Mouse (Mus musculus): ENCODE measurements around the gene Aldh1a3.

Gene Aldh1a3

DNA sequence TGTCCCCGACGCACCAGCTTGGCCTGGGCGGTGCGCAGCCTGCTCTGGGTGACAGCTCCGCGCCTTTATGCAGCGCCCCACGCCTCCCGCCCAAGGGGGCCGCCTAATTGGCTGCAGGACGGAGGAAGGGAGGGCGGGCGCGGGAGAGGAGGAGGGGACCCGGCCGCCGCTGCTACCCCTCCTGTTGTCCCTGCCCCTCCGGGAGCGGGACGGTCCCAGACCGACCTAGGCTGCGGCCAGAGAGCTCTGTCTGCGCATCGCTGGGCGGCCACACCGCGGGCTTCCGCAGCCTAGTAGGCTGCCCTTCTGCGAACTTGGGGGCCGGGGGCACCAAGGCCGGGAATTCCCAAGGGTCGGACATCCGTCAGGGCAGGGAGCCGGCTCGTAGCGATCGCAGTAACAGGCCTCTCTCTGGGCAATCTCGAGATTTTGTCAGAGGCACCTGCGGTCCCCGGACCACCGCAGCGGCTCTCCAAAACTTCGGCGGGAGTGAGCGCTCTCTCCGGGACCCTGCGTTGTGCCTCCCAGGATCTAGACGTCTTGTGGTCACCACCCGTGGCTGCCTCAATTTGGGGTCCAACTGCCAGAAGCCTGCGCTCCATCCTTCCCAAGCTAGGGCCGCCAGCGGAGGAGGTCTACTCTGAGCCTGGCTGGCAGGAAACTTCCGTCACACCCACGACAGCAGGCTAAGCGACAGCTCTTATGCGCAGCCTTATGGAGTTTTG is at the start of gene Aldh1a3:
TSS of gene Aldh1a3 (minus strand) at position 81 of the 725 bp plus-strand sequence.
- peak; percentile 60 for DNase-seq (ENCODE audit: low spot score)

DNA sequence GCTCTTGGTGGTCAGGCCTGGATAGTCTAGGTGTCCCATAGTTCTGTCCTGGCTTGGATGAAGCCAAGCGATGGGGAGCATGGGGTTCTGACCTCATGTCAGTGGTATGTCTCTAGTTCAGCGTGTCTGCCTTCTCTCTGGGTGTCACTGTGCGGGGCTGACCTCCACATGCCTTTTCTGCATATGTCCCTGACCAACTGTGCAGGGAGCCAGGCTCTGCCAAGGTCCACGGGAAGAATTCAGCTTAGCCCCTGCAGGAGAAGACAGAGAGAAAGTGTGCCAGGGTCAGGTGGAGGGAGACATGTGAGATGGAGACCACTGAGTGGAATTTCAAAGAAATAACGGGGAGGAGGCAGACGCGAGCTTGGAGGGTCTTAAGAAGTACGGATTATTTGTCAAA is 49.0 kb upstream of the Aldh1a3 start:
- no peak for DNase-seq (ENCODE audit: low spot score)

DNA sequence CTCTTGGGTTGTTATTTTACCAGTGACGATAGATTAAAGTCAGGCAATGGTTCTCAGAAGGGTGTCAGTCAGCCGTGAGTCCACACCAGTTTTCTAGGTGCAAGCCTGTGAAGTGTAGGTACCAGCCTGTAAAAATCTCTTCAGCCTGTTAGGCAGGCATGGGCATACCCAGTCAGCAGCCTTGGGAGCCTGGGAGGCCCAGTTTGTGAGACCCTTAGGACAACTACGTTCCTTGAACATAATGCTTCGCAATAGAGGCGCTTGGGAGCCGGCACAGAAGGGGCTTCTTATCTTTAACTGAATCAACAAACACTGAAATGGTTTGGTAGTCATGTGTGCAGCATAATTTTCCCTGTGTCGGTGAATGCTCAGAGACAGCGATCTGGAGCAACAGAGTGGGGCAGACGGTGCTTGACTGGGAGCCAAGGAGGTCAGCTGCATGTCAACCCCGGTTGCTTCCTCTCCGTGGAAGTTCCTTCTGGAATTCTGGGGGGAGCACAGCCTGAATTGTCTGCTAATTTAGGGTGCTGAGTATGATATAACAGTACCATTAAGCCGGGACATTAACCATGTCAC is 44.4 kb upstream of the Aldh1a3 start:
- no peak for DNase-seq (ENCODE audit: low spot score)

DNA sequence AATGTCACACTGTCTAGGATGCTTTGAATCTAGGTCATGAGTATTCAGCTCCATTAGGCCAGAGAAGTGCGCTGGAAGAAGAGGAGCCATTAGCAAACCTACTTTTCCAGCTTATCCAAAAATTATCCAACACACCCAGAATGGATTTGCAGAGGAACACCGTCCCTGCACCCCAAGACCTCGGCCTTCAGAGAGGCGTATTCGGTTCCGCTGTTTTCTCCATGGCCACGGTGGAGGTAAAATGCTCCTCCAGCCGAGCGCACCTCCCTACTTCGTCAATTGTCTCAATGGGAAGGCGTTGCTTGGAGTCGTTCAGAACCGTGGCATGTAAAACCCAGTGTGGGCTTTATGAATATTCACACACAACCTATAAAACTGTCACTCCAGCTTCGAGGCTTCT is 39.3 kb upstream of the Aldh1a3 start:
- no peak for DNase-seq (ENCODE audit: low spot score)

DNA sequence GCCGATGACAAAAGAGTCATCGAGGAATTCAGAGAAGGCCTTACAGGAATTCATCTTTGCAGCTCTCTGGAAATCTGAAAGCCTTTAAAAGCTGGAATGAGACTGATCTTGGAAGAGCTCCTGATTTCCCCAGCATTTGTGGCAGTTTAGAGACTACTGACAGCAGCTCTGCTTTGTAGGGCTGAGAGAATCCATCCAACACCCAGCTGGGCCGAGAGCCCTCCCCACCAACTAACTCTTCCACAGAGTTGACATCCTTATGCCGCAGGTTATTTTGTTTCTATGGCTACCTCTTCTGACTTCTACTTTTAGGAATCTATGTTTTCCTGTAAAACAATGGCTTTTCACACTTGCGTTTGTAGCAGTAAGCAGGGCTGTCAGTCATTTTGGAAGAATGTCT is 37.9 kb upstream of the Aldh1a3 start:
- DNase-seq (ENCODE audit: low spot score), result no peak

DNA sequence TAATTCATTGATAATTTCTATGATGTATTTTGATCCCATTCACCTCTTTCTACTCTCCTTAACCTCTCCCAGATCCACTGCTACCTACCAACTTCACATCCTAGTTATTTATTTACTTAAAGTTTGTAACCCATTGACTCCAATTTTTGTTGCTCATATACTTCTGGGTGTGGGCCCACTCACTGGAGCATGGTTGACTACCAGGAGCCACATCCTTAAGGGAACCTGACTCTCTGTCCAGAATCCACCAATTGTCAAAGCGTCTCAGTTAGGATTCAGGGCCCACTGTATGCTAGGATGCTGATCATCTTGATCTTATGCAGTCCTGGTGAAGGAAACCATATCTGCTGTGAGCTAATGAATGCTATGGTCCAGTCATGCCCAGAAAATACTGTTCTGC is 35.8 kb upstream of the Aldh1a3 start:
- DNase-seq (ENCODE audit: low spot score), result no peak

DNA sequence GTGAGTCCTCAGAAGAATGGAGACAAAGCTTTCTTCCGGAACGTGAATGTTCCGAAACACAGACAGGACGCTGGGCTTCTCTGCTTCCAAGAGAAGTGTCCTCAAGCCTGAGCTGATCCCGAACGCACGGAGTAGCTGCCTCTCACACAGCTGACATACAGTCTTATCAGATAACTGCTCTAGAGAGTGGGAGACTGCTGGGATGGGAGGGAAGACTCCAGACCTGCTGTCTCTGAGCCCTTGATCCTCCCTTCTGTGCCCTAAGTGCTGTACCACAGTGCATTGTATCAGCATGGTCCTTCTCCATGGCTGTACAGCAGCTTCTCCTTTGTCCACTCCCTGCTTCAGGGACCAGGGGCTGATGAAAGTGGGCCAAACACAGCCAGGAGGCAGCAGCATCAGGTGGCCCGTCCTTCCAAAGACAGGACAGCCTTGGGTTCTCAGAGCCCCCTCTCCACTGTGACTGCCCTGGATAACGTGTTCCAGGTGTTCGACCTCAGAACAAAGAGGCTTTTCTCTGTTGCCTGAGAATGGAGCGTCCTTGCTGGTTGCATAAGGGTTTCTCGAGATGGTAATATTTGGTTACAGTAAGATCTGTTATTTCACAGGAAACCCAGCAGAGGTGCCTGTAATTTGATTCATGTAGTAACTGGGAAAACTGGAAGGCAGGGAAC is 24.4 kb upstream of the Aldh1a3 start:
- DNase-seq (ENCODE audit: low spot score), result no peak

DNA sequence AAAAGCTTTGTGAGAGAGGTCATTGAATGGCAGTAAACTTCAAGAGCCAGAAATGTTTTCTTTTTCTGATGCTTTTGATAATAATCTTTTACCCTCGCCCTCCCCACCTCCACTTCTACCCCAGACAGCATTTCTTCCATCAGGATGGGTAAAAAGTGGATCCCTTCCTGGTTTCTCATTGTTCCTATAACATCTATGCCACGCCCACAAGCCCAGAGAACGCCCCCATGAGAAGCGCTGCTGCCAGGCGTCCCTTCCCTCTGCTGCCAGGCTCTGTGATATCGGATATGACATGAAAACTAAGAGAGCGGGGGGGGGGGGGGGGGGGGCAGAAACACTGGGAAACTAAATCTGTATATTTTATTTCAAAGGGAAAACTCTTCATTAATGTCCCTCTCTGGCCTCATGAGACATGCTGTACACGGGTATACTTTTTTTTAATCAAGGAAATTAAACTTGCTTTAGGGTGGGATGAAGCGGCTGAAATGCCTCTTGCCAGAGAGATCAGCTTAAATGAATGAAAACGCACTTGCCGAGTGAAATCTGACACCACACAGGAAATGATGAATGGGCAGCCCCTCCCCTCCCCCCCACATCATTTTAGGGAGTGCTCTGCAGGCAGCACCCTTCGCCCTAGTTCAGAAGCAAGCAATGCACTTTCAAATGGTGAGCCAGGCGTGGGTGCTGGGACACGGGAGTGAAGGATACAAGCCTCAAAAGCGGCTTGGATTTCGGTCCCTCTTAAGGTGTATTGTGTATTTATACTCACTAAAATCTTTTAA is 22.8 kb upstream of the Aldh1a3 start:
- DNase-seq (ENCODE audit: low spot score), result peak; percentile 51

DNA sequence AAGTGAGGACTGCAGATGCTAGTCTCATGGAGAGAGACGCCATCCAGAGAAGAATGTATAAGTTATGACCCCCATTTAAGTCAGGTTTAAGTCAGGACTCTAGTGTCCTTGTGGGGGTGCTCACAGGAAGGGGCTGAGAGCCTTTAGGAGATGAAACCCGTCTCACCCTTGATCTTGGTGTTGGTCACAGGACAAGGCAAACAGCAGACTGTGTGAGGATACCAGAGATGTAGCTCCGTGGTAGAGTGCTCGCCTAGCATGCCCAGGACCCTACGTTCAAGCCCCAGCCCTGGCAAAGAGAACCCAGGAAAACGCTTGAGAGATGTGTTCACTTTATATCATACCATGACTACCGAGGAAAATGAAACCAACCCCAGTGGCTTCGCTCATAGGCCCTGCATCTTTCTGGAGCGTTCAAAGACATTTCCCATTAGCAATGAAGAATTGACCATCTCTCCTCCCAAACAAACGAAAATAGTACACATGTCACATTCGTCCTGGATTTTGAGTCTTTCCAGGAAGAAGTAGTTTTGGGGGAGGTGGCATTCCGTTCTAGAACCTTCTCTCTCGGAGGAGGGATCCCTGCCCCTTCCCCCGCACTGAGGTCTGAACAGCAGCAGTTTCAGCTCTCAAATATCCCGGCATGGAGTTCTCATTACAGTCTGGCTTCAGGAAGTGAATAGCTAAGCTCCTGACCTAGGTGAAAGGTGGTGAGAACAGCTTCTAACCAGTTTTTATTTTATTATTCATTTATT is 21.6 kb upstream of the Aldh1a3 start:
- no peak for DNase-seq (ENCODE audit: low spot score)

DNA sequence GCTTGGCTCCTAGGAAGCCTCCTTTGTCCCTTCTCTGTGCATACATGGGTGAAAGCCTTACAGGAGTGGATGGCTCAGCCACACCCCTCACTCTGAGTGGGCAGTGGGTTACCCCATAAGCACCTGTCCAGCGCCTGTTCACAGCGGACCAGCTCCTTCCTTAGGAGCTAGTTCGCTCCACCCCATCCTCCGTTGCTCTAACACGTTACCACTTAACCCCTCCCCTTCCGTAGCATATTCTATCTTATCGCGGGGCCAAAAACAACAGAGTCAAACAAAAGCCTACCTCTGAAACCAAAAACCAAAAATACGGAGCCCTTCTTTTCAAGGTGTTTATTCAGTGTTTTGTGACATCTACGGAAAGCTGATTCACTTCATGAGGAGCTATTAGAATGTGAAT is 21.0 kb upstream of the Aldh1a3 start:
- DNase-seq (ENCODE audit: low spot score), result no peak

DNA sequence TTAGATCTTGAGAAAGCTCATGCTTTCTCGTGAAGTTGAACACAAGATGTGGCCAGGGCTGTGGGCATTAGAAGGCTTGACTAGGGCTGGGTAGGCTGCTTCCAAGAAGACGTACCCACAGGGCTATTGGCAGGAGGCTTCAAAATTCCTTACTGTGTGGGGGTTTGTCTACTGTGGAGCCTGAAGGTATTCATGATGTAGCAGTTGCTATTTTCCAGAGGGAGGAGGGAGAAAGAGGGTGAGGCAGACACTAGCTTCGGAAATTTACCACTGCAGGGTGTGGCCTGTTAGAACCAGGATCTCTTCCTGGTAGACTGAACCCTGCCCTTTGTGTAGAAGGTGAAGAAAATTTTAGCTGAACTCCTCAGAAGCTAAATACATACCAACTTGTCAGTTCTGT is 19.5 kb upstream of the Aldh1a3 start:
- no peak for DNase-seq (ENCODE audit: low spot score)

DNA sequence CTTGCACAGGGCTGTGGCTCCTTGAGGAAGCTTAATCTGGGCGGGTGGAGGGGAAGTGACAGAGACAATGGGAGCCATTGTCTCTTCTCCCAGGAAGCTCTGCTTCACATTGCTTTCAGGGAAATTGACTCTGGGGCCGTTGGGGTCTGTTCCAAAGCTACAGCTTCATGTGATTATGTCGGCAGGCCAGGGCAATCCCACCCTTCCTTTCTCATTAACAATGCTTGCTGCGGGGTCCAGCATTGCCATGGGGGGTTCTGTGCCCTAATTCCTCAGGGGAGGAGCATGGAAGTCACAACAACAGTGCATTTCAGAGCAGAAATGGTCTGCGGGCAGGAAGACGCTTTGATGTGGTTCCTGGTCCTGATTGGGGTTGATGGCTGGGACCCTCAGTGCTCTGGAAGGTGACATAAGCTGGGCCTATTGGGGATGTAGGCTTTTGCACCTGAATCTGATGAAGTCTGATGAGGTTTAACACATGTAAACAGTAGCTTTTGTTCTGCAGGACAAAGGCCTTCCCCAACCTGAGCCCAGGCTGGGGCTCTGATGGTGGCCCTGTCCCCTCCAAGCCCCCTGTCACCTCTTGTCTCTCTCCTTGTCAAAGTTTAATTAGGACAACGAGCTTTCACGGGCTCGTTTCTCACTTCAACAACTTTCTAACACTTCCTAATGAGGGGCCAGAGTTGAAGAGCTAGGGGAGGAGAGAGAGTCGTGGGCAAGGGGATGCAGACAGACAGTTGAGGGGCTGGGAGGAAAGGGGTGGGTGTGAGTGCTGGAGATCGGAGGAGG is 18.0 kb upstream of the Aldh1a3 start:
- no peak for DNase-seq (ENCODE audit: low spot score)

DNA sequence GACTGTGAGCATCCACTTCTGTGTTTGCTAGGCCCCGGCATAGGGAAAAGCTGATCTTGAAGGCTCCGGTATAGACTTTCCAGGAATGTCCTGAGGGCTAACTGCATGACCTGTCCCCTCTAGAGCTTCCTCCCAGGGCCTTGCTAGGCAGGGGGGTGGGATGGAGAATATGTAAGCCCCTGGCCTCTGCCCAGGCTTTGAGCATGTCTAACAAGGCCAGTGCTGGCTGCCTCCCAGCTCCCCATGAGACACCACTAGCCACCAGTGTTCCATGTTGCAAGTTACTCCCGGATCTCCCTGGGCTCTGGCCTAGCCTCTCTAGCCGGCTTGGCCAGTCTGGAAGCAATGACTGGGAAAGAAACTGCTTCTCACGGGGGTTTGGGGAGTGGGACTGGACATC is 17.4 kb upstream of the Aldh1a3 start:
- no peak for DNase-seq (ENCODE audit: low spot score)

DNA sequence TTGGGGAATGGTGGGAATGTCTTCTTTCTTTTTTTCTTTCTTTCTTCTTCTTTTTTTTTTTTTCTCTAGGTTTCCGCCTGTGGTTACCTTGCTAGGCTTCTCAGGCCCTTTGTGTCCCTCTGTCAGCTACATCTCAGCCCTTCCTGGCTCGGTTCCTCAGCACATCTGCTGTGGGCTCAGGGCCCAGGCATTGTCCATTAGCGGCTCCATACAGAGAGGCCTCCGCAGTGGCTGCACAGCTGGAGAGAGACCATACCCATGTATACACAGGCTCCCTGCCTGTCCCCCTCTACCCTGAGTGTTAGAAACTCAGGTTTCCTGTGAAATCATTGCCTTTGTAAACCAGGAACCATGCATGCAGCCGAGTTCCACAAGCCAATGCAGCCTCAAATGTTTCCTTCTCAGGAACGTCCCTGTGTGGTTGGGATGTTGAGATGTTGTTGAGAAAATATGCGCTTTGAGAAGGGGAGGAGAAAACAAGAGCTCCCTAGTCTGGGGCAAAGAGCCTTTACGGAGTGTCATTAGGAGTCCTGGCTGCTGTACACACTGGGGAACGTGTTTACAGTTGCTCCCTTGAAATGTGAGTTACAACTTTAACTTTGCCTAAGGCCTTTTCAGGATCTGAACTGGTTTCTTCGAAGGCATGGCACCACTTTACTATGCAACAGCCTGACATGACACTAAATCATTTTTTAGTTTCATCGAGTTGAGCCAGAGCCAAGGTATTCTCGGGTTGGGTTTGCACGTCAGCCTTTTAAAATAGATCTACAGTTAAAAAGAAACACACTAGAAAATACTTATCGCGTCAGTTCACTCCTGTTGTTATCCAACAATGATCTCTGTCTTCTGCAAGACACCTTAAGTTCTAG is 15.4 kb upstream of the Aldh1a3 start:
- DNase-seq (ENCODE audit: low spot score), result no peak

DNA sequence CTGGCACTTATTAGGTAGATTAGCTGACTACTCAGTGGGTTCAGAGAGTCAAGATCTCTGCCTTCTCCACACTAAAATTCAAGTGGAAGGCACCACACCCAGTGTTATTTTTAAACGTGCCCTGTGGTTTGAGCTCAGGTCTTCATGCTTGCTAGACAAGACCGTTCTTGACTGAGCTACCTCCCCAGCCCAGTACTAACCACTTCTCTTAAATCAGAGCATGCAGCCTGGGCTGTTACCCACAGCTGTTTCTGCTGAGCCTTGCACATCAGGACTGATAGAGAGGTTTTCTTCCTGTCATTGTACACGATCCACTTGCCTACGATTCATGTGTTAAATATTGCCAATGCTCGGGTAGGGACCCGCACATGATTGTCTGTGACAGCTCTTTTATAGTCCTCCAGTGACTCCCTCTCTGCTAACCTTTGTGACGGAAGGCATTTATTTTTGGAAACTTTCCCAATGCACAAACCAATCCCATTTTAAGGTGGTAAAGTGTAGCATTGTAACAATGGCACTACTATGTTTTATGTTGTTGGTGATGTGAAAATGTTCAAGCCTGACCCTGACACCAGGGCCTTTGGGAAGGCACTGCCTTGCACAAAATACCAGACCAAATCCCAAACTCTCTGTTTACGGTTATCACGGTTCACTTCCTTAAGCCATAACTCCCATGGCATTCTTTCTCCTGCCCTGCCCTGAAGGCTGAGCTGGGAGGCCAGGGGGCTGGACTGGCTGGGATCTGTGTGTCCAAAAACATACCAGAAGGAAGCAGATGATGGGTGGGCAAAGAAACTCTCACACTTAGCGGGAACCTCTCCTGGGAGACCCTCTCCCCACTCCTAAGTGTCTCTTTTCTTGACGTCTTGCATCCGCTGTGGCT is 11.7 kb upstream of the Aldh1a3 start:
- DNase-seq (ENCODE audit: low spot score), result no peak

DNA sequence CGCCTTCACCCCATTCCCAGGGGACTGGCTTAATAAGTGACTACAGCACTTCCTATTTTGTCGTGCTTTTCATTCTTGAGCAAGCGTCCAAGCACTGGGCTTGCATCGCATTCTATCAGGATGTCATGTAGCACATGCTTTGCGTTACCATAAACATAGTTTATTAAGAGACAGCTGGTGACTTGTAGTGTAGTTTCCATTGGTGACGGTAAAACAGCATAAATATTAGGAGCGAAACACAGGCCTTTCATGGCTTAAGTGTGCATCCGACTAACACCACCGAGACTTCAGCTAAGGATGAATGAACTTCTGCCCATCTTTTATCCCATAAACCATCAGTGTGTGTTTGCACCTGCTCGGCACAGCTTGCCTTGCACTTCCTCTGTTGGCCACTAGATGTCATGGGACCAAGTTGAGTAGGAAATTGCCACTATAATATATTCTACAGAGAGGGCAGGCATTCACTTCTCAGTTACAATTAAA is 7.2 kb upstream of the Aldh1a3 start:
- DNase-seq (ENCODE audit: low spot score), result peak; percentile 80

DNA sequence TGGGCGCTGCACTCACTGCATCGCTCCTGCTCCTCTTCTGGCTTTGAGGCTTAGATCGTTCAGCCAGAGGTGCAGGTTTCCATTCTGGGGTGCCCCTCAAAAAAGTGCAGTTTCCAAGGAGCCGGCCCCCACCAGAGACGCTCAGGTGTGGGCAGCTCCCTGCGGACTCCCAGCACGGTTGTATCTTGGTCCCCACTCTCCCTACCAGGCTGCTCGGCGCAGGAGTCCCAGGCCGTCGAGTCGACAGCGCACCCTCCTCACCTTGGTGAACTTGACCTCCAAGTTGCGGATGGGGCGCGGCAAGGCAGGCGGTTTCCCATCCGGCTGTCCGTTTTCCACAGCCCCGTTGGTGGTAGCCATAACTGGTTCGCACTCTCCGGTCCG is 272 bp downstream of the Aldh1a3 start:
- no peak for DNase-seq (ENCODE audit: low spot score)

DNA sequence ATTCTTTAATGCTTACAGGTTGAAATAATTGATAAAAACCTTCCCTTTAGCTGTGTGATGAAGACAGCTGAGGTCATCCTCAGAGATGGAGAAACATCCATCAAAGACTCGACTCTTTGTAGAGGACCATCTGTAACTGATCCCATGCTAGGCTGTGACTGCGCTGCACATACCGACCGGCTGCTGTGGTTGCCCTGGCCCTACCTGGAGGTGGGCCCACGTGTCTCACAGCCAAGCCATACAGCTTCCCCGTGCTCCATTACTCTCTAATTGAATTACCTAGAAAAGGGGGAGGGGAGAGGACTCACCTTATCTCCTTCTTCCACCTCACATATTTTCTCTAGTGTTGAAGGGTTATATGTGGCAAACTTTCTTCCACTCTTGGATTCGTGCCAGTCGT is 5.4 kb downstream of the Aldh1a3 start:
- DNase-seq (ENCODE audit: low spot score), result no peak

DNA sequence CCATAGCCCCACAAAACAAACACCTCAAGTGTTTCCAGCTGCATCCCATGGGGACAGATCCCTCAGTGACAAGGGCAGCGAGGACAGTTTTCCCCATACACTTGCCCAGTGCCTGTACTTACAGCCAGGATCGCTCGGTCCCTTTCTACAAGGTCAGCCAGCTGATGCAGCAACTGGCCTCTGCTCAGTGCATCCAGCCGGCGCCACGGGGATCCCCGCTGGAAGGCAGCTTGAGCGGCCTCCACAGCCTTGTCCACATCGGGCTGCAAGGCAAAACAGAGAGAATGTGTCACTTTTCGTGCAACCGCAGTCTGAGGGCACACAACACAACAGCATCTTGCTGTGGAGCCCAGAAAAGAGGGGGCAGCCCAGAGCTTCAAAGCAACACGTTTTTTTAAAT is 8.3 kb downstream of the Aldh1a3 start:
- DNase-seq (ENCODE audit: low spot score), result no peak

All from urinary bladder, postnatal 14 days (tissue).